Mouse (Mus musculus) CH12.LX (cell line): ENCODE measurements around the gene Hmox2. TPM values are rescaled to one million over a fixed set of nuclear protein-coding genes. Genes with fewer than 3 reads are reported as not detected.
A peak's percentile ranks its signal among the peaks of the same experiment; 100 is the strongest.

Source experiments
- DNase-seq: peaks from one replicate; pipeline ENCODE4 v3.0.0-alpha.2; 2013; ENCODE audit errors: extremely low read depth
- H3K27ac ChIP-seq: 2 replicates; pipeline ENCODE4 v1.5.1; 2012; ENCODE audit warnings: low read depth, mild to moderate bottlenecking, control low read depth, moderate library complexity; ENCODE audit not compliant: insufficient read depth
- H3K27me3 ChIP-seq: replicated peaks from 2 replicates; pipeline ENCODE3; 2012; ENCODE audit warnings: inconsistent platforms
- H3K36me3 ChIP-seq, 2 experiments: replicated peaks in 1 of 2; 2 replicates each; pipeline versions ENCODE3 to v1.6.1; 2012; ENCODE audit warnings: inconsistent platforms in 1 of 2, low read length in 1 of 2, mild to moderate bottlenecking in 1 of 2, mixed read lengths in 1 of 2, moderate library complexity in 1 of 2; ENCODE audit not compliant: control insufficient read depth in 1 of 2, insufficient read depth in 1 of 2
- H3K4me1 ChIP-seq, 2 experiments: 2 replicates each; pipeline ENCODE4 v1.6.1; 2012; ENCODE audit warnings: inconsistent platforms in 1 of 2, moderate library complexity in 1 of 2; ENCODE audit not compliant: insufficient read depth in 2 of 2, control insufficient read depth in 1 of 2
- H3K4me2 ChIP-seq: 2 replicates; pipeline ENCODE4 v1.6.1; 2012; ENCODE audit warnings: low read depth, mild to moderate bottlenecking, control low read depth; ENCODE audit not compliant: poor library complexity, insufficient read depth, severe bottlenecking
- H3K4me3 ChIP-seq, 3 experiments: fragments of 150-350 bp in 1 of 3; sonication (generic) in 1 of 3; replicated peaks in 1 of 3; 2 replicates each; pipeline versions ENCODE3 to v1.5.1; 2011 to 2012; ENCODE audit warnings: low read depth in 2 of 3, low read length in 2 of 3, mild to moderate bottlenecking in 2 of 3, moderate library complexity in 2 of 3, control low read depth in 1 of 3, improper control_type of control experiment in 1 of 3, inconsistent platforms in 1 of 3, mixed read lengths in 1 of 3; ENCODE audit not compliant: poor library complexity in 1 of 3
- H3K79me2 ChIP-seq: replicated peaks from 2 replicates; pipeline ENCODE4 v1.6.1; 2012; ENCODE audit warnings: mild to moderate bottlenecking, moderate library complexity; ENCODE audit not compliant: control insufficient read depth, poor library complexity, insufficient read depth, severe bottlenecking; ENCODE audit errors: extremely low read depth
- H3K9ac ChIP-seq: 2 replicates; pipeline ENCODE4 v1.6.1; 2012; ENCODE audit warnings: low read depth, mild to moderate bottlenecking, control low read depth, moderate library complexity; ENCODE audit not compliant: insufficient read depth
- H3K9me3 ChIP-seq: replicated peaks from 2 replicates; pipeline ENCODE3; 2012; ENCODE audit warnings: low read length, inconsistent platforms, mixed read lengths
- BHLHE40 ChIP-seq: IDR thresholded peaks from 2 replicates; pipeline ENCODE4 v1.6.1; 2011; ENCODE audit warnings: mild to moderate bottlenecking, low read depth, low read length, improper control_type of control experiment
- CHD1 ChIP-seq: IDR thresholded peaks from 2 replicates; pipeline ENCODE4 v1.6.1; 2012; ENCODE audit warnings: low read depth, low read length, improper control_type of control experiment, inconsistent platforms
- CHD2 ChIP-seq: IDR thresholded peaks from 2 replicates; pipeline ENCODE4 v1.6.1; 2011; ENCODE audit warnings: low read length, improper control_type of control experiment
- CTCF ChIP-seq, 2 experiments: IDR thresholded peaks in 1 of 2; conservative IDR thresholded peaks in 1 of 2; 2 replicates each; pipeline ENCODE4 v1.5.1; 2011 to 2012; ENCODE audit warnings: low read depth in 2 of 2, low read length in 2 of 2, improper control_type of control experiment in 1 of 2, inconsistent platforms in 1 of 2, mild to moderate bottlenecking in 1 of 2, moderate library complexity in 1 of 2
- E2F4 ChIP-seq: IDR thresholded peaks from 2 replicates; pipeline ENCODE4 v1.6.1; 2011; ENCODE audit warnings: low read depth, low read length, improper control_type of control experiment; ENCODE audit not compliant: insufficient replicate concordance
- ELF1 ChIP-seq: IDR thresholded peaks from 2 replicates; pipeline ENCODE4 v1.6.1; 2014; ENCODE audit warnings: low read depth, mild to moderate bottlenecking, inconsistent platforms, low read length, improper control_type of control experiment
- EP300 ChIP-seq: IDR thresholded peaks from 2 replicates; pipeline ENCODE4 v1.6.1; 2011; ENCODE audit warnings: low read length, improper control_type of control experiment
- GABPA ChIP-seq: IDR thresholded peaks from 2 replicates; pipeline ENCODE4 v1.6.1; 2012; ENCODE audit warnings: low read depth, low read length, improper control_type of control experiment, inconsistent platforms; ENCODE audit not compliant: insufficient replicate concordance
- HCFC1 ChIP-seq: IDR thresholded peaks from 2 replicates; pipeline ENCODE4 v1.6.1; 2012; ENCODE audit warnings: low read depth, mild to moderate bottlenecking, inconsistent platforms, low read length, improper control_type of control experiment
- IRF4 ChIP-seq: IDR thresholded peaks from 2 replicates; pipeline ENCODE4 v1.6.1; 2014; ENCODE audit warnings: low read depth, mild to moderate bottlenecking, inconsistent platforms, low read length, improper control_type of control experiment
- JUN ChIP-seq: IDR thresholded peaks from 2 replicates; pipeline ENCODE4 v1.6.1; 2011; ENCODE audit warnings: low read depth, mild to moderate bottlenecking, low read length, improper control_type of control experiment, moderate library complexity; ENCODE audit not compliant: insufficient read depth
- JUND ChIP-seq: conservative IDR thresholded peaks from 2 replicates; pipeline ENCODE4 v1.6.1; 2011; ENCODE audit warnings: low read depth, low read length, improper control_type of control experiment
- KAT2A ChIP-seq: IDR thresholded peaks from 2 replicates; pipeline ENCODE4 v1.6.1; 2012; ENCODE audit warnings: low read length, improper control_type of control experiment, inconsistent platforms; ENCODE audit not compliant: insufficient replicate concordance
- MAX ChIP-seq: IDR thresholded peaks from 2 replicates; pipeline ENCODE4 v1.6.1; 2011; ENCODE audit warnings: low read length, improper control_type of control experiment
- MAZ ChIP-seq: IDR thresholded peaks from 2 replicates; pipeline ENCODE4 v1.6.1; 2012; ENCODE audit warnings: low read depth, mild to moderate bottlenecking, inconsistent platforms, low read length, improper control_type of control experiment, moderate library complexity
- MEF2A ChIP-seq: IDR thresholded peaks from 2 replicates; pipeline ENCODE4 v1.6.1; 2014; ENCODE audit warnings: low read depth, mild to moderate bottlenecking, inconsistent platforms, low read length, improper control_type of control experiment, borderline replicate concordance
- MXI1 ChIP-seq: IDR thresholded peaks from 2 replicates; pipeline ENCODE4 v1.6.1; 2011; ENCODE audit warnings: mild to moderate bottlenecking, low read depth, low read length, improper control_type of control experiment
- MYC ChIP-seq: IDR thresholded peaks from 2 replicates; pipeline ENCODE4 v1.6.1; 2011; ENCODE audit warnings: low read depth, mild to moderate bottlenecking, improper control_type of control experiment, low read length
- NELFE ChIP-seq: IDR thresholded peaks from 2 replicates; pipeline ENCODE4 v1.6.1; 2011; ENCODE audit warnings: low read depth, low read length, improper control_type of control experiment
- NRF1 ChIP-seq: IDR thresholded peaks from 2 replicates; pipeline ENCODE4 v1.6.1; 2014; ENCODE audit warnings: low read depth, mild to moderate bottlenecking, inconsistent platforms, low read length, improper control_type of control experiment, moderate library complexity
- POLR2A ChIP-seq: IDR thresholded peaks from 2 replicates; pipeline ENCODE4 v1.6.1; 2011; ENCODE audit warnings: low read depth, mild to moderate bottlenecking, improper control_type of control experiment, low read length
- POLR2AphosphoS2 ChIP-seq: IDR thresholded peaks from 2 replicates; pipeline ENCODE4 v1.6.1; 2011; ENCODE audit warnings: low read depth, low read length, improper control_type of control experiment
- RAD21 ChIP-seq: IDR thresholded peaks from 2 replicates; pipeline ENCODE4 v1.6.1; 2011; ENCODE audit warnings: low read depth, mild to moderate bottlenecking, low read length, improper control_type of control experiment, moderate library complexity
- RCOR1 ChIP-seq: conservative IDR thresholded peaks from 2 replicates; pipeline ENCODE4 v1.6.1; 2012; ENCODE audit warnings: low read depth, mild to moderate bottlenecking, inconsistent platforms, low read length, improper control_type of control experiment
- TBP ChIP-seq: conservative IDR thresholded peaks from 2 replicates; pipeline ENCODE4 v1.6.1; 2011; ENCODE audit warnings: low read depth, low read length, improper control_type of control experiment
- USF1 ChIP-seq: IDR thresholded peaks from 2 replicates; pipeline ENCODE4 v1.6.1; 2014; ENCODE audit warnings: low read depth, mild to moderate bottlenecking, inconsistent platforms, low read length, improper control_type of control experiment
- USF2 ChIP-seq: conservative IDR thresholded peaks from 2 replicates; pipeline ENCODE4 v1.6.1; 2011; ENCODE audit warnings: low read depth, low read length, improper control_type of control experiment
- ZC3H11A ChIP-seq: IDR thresholded peaks from 2 replicates; pipeline ENCODE4 v1.6.1; 2012; ENCODE audit warnings: low read depth, mild to moderate bottlenecking, inconsistent platforms, low read length, improper control_type of control experiment
- ZKSCAN1 ChIP-seq: IDR thresholded peaks from 2 replicates; pipeline ENCODE4 v1.6.1; 2012; ENCODE audit warnings: low read depth, inconsistent platforms, low read length, improper control_type of control experiment, borderline replicate concordance
- ZMIZ1 ChIP-seq: IDR thresholded peaks from 2 replicates; pipeline ENCODE4 v1.6.1; 2012; ENCODE audit warnings: low read depth, mild to moderate bottlenecking, inconsistent platforms, low read length, improper control_type of control experiment
- ZNF384 ChIP-seq: IDR thresholded peaks from 2 replicates; pipeline ENCODE4 v1.6.1; 2012; ENCODE audit warnings: low read depth, low read length, improper control_type of control experiment, inconsistent platforms
- dilution Hi-C: fragments of 300-500 bp; cut with MboI; formaldehyde crosslinking; loops from 2 replicates; pipeline ENCODE4 v1.14.3; 2020; ENCODE audit warnings: low sequenced_read_pairs; ENCODE audit not compliant: extremely low pct_unique_long_range_greater_than_20kb, extremely low pct_ligation_motif_present
- in situ Hi-C: fragments of 300-500 bp; cut with MboI; formaldehyde crosslinking; loops from 3 replicates; pipeline ENCODE4 v1.14.3; 2019; ENCODE audit warnings: low sequenced_read_pairs, low pct_ligation_motif_present, low pct_unique_long_range_greater_than_20kb, mixed read lengths
- polyA plus RNA-seq: library from polyadenylated mRNA; unstranded; fragments of >175 nt; gene quantifications from 2 replicates; pipeline ENCODE4 v1.2.1, GENCODE M21; 2012; ENCODE audit warnings: low read depth; ENCODE audit not compliant: insufficient read length
- total RNA-seq, 2 experiments: library from RNA; depleted of rRNA; stranded (reverse); fragments of 300-350 nt in 1 of 2; fragments of >200 nt in 1 of 2; gene quantifications; 2 replicates each; pipeline ENCODE4 v1.2.3; 2012 to 2014

The Hmox2 gene
- total and polyA plus RNA-seq, 3 experiments = 72.3 to 91.9 (median 74.0) TPM

DNA sequence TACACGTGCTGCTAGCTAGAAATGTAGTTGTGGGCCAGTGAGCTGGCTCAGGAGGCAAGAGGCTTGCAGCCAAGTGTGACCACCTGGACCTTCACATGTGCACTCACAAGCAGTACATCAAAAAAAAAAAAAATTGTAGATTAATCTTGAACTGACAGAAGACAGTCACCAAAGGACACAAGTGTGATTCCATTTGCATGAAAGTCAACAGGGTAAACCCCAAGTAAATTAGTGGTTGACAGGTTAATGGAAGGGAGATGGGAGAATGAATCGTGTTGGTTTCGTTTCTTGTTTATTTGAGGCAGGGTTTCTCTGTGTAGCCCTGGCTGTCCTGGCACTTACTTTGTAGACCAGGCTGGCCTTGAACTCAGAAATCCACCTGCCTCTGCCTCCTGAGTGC lies 8.3 kb upstream of the Hmox2 start:
- dilution Hi-C loops = no loop called here
- Histone ChIP-seq H3K27ac (no peak overlapping the region), H3K4me3 (no peak overlapping the region), H3K9me3 (peaks cover 7% of the 10 kb centered on the region), H3K9ac (no peak overlapping the region), H3K4me2 (no peak overlapping the region), H3K4me1 (peaks cover 2 to 16% of the 10 kb centered on the region in 2 experiments), H3K27me3 (no peaks in the 10 kb centered on the region), H3K36me3 (peaks cover 7 to 8% of the 10 kb centered on the region in 2 experiments), H3K79me2 (no peaks in the 10 kb centered on the region)
- in situ Hi-C loops = no loop called here
- 0 out of 2 replicates have a peak, but pooled peaks have one; percentile 42 for TF ChIP-seq MXI1
- TF ChIP-seq JUN = no peak
- TF ChIP-seq RCOR1 = no peak
- peak; percentile 47; the same call in 1 of the 2 replicates for TF ChIP-seq ZNF384
- no peak for TF ChIP-seq ZKSCAN1
- TF ChIP-seq POLR2AphosphoS2 = no peak
- no peak for TF ChIP-seq CTCF (conservative IDR thresholded peaks at IDR 0.05 in 1 of 2, IDR thresholded peaks at IDR 0.05 in 1 of 2; ENCODE audit: low read depth in 2 of 2, low read length in 2 of 2)
- TF ChIP-seq KAT2A = no peak
- TF ChIP-seq EP300 = no peak
- TF ChIP-seq NRF1 = no peak
- no peak for TF ChIP-seq CHD2
- DNase-seq = no peak

DNA sequence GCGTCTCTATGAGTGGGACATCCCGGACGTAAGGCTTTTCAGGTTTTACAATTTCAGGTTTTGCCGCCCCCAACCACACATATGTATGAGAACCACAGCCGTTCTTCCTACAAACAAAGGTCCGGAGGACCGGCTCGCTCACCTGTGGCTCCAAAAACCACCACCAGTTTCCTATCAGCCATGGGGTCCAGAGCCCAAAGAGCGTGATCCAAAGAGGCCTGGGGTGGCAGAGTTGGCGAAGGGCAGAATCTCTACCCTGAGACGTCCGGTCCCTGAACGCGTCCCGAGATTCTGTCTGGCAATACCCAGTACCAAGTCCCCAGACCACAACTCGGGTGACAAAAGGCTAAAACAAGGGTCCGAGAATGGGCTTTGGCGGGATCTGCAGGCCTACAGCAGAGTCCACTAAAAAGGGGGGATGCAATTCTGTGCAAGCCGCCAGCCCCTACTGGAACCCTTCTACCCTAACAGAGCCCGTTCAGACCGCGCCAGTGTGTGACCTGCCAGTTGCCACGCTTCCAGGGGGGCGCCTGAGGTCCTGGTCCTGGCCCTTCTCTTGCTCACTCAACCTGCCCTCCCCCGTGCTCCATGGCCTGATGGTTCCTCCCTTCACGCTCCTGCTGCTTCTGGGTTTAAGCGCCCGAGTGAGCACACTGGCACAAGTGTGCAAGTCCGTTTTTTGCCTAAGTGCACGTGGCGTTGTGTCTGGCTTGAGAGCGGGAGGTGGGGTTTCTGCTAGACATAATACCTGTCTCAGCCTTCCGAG lies 7.2 kb upstream of the Hmox2 start, which contains the start of gene Nmral1:
TSS of gene Nmral1 (minus strand) at position 604 of the 766 bp plus-strand sequence.
- H3K4me3 ChIP-seq = peak within 1 kb of the TSS in 2 of 3 experiments; percentile 21 to 54
- H3K27me3 ChIP-seq = no peaks in the 10 kb centered on the region
- in situ Hi-C loops = no loop called here
- H3K27ac ChIP-seq = peak within 1 kb of the TSS; percentile 17
- no peaks in the 10 kb centered on the region for H3K79me2 ChIP-seq
- H3K36me3 ChIP-seq = peaks cover 2 to 3% of the 10 kb centered on the region in 2 experiments
- peak within 1 kb of the TSS; percentile 64 for H3K9ac ChIP-seq
- DNase-seq = no peak
- H3K4me1 ChIP-seq = peaks cover 6 to 22% of the 10 kb centered on the region in 2 experiments
- H3K4me2 ChIP-seq = peak within 1 kb of the TSS; percentile 24; the same call in 1 of the 2 replicates
- H3K9me3 ChIP-seq = peaks cover 7% of the 10 kb centered on the region
- dilution Hi-C loops = no loop called here
- TF ChIP-seq ZC3H11A = no peak
- peak; percentile 77; the same call in 1 of the 2 replicates for TF ChIP-seq MYC
- TF ChIP-seq EP300 = no peak
- TF ChIP-seq ZMIZ1 = no peak
- peak; percentile 97 for TF ChIP-seq CHD1
- TF ChIP-seq GABPA = no peak
- no peak for TF ChIP-seq MAZ
- no peak for TF ChIP-seq USF2
- TF ChIP-seq MXI1 = peak; percentile 72
- TF ChIP-seq MEF2A = no peak
- no peak for TF ChIP-seq ZNF384
- TF ChIP-seq JUN = no peak
- TF ChIP-seq HCFC1 = no peak
- no peak for TF ChIP-seq ELF1
- no peak for TF ChIP-seq POLR2AphosphoS2
- peak; percentile 41; the same call in 1 of the 2 replicates for TF ChIP-seq NELFE
- no peak for TF ChIP-seq IRF4
- TF ChIP-seq JUND = no peak
- TF ChIP-seq KAT2A = no peak
- TF ChIP-seq E2F4 = 0 out of 2 replicates have a peak, but pooled peaks have one; percentile 61
- TF ChIP-seq TBP = peak; percentile 34; the same call in 1 of the 2 replicates
- TF ChIP-seq BHLHE40 = peak; percentile 96
- peak; percentile 74; the same call in 1 of the 2 replicates for TF ChIP-seq MAX
- TF ChIP-seq RAD21 = no peak
- TF ChIP-seq USF1 = no peak
- peak; percentile 71; the same call in 1 of the 2 replicates for TF ChIP-seq POLR2A
